Mouse (Mus musculus): ENCODE data around the gene Pip5k1b.
"Not testable (repeated sequence)": the region's sequence is repeated elsewhere in the genome, so short reads cannot be mapped to it uniquely, and the experiment has no call there.

Pip5k1b gene

DNA sequence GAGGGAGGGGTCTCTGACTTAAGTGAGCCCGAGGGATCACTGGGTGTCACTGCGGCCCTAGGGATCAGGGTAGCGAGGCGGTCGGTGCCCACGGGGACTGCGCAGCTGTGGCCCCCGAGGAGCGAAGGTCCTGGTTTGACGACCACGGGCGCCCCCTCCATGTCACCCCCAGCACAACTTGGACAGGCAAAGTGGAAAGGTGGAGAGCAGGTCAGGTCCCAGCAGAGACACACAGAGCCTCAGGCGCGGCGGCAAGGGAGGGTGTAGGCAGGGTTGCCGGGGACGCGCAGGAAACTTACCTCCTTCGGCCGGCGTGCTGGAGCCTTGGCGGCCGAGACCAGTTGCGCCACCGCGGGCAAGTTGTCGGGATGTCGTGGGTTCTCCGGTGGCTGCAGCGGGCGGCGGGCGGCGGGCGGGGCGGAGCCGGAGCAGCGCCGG is at the start of gene Pip5k1b:
Pip5k1b (minus strand) TSS at position 407 of the 438 bp plus-strand sequence.
- DNase-seq (ENCODE audit: low spot score): peak; percentile 39

DNA sequence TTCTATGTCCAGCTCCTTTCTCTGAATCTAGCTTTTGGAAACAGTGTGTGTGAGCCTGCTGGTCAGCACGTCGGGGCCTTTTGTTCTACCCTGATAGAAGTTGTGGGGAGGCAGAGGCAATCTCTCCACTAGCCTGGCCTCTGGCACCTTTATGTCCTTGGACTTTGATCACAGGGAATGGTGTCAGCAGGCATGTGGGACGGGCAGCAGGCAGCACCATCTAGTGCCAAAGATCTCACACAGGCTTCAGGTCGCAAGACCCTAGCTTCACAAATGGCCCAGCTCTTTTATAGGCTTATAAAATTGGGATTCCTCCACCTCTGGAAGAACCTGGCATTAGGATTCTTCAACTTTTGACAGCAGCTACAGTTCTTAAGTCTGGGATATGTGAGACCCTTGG is 48.4 kb upstream of the Pip5k1b start:
- no peak for DNase-seq (ENCODE audit: low spot score)

DNA sequence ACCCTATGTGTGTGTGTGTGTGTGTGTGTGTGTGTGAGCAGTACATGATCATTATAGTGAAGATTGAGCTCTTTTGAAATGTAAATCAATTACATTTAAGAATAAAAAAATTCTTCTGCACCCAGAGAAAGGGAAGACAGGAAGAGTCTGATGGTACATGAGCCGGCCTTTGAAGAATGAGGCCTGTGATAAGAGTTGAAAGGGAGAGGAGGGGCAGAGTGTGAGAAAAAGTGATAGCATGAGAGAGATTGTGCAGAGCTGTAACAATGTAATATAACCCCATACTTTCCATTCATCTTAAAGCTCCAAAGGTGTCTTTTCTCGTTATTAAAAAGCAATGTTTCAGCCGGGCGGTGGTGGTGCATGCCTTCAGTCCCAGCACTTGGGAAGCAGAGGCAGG is 47.8 kb upstream of the Pip5k1b start:
- DNase-seq (ENCODE audit: low spot score): no peak

DNA sequence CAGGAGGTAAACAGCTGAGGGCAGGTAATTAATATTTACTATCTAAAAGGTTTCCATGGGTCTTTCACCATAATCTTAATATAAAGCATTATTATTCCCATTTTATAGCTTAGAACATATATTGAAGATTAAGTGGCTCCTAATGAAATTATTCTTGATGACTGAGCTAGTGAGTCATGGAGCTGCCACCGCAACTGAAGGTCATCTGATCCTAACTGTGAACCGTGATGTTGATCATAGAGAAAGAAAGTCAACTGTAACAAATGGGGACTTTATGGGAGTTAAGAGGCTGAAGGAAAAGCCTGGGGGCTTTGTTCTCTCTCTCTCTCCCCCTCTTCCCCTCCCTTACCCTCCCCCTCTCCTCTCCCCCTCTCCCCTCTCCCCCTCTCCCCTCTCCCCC is 31.1 kb upstream of the Pip5k1b start:
- no peak for DNase-seq (ENCODE audit: low spot score)

DNA sequence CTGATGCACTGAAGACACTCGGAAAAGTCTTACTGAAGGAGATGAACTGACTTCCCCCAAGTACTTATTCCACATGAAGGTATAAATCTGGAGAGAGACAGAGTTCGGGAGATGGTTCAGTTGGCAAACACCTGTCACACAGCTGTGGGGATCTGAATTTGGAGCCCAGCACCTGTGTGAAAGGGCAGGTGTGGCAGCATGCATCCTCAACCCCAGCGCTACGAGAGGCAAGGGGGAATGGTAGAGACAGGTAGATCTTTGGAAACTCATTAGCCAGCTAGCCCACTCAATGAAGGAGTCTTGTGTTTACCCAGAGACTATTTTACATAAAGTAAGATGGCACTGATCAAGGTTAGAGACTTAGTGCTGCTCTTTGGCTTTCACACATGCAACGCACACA is 29.5 kb upstream of the Pip5k1b start:
- no peak for DNase-seq (ENCODE audit: low spot score)

DNA sequence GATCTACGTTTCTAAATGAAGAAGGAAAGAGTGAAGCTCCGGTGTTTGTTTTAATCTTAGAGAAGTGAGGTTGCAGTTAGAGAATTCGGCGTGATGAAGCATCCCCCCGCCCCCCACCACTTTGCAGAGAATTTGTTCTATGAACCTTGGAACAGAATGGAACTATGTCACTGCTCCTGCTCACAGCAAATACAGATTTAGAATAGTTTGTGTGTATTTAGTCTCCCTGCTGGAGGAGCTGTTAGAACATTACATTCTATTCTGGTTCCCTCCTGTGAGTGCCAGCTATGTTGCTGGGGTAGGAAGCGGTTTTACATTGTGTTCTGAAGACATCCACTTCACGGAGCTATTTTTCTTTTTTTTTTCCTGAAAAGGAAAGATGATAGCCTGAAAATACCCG is 28.3 kb upstream of the Pip5k1b start:
- DNase-seq (ENCODE audit: low spot score): no peak

DNA sequence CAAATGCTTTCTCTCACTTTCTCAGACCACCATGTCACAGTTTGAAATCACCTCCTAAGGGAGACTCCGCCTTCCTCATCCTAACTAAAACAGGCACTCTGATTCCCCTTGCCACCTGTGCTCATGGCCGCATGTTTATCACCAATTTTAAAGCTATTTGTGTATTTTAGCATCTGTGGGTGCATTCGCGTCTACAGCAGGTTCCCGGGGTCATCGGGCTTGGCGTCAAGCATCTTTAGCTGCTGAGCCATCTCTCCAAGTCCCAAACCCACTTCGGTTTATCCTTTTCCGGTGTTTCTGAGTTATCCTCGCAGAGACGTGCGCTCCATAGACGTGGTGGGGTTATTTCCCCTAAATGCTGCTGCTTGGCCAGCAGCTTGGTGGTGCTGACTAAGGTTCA is 20.5 kb upstream of the Pip5k1b start:
- no peak for DNase-seq (ENCODE audit: low spot score)

DNA sequence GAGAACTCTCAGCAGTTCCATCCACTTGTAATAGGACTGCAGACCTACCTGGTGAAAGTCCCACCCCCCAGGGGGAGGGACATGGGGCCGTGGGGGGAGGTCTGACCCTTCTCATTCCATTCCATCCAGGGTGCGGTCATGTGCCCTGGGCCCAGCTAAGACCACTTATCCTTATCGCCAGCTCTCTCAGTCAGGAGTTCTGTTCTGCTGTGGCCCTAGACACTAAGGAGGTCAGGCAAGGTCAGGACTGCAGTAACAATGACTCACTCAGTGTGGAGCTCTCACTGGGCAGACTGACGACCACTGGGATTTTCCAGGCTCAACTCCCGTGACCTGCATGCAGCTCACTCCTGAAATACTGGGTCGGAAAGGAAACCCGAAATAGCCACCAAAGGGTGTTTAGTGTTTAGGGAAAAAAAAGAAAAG is 16.1 kb upstream of the Pip5k1b start:
- no peak for DNase-seq (ENCODE audit: low spot score)

DNA sequence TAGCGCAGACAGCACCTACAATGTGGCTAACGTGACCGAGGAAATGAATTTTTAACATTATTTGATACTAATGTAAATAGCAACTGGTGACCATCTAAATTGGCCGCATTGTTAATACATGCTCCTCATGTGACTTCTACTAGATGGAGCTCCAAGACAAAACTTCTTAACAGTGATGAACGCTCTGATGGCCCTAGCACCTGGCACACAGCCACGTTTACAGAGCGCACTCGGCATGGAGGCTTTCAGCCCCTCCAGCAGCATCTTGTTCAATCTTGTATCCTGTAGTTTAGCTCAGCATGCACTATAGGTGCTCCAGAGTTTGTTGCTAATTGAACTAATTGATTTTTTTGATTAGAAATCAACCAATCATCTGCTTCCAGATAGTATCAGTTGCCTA is 15.3 kb upstream of the Pip5k1b start:
- DNase-seq (ENCODE audit: low spot score): no peak

DNA sequence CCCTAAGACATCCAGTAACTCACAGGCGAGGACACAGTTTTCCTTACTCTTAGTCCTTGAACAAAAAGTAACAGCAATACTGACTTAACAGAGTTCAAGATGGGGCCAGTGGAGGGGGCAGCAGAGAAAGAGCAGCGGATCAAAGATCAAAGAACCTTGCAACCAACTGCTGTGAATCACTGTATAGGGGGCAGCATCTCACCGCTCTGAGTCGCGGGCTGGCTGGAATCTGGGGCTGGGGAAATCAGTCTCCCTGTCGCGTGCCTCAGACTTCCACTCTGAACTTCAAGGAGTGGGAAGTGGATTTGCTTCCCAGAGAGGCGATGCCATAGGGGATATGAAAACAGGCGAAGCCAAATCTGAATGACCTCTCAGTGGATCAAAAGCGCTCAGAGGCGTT is 1.8 kb upstream of the Pip5k1b start:
- DNase-seq (ENCODE audit: low spot score): no peak

DNA sequence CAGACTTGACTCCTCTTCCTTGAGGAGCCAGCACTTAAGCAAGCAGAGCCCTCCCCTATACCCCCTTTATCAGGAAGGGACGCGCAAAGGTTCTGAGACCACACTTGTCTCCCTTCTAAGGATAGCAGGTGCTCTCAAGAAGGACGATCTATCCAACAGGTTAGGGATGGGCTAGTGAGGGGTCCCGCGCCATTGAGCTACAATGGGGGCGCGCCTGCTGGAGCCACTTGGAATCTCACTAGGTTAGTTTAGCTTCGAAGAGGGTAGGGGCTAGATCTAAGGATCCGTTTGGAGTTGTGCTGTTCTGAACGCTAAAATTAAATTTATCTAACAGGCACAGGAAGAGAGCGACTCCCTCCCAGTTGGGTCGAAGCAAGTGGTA is 904 bp upstream of the Pip5k1b start:
- DNase-seq (ENCODE audit: low spot score): peak; percentile 5

DNA sequence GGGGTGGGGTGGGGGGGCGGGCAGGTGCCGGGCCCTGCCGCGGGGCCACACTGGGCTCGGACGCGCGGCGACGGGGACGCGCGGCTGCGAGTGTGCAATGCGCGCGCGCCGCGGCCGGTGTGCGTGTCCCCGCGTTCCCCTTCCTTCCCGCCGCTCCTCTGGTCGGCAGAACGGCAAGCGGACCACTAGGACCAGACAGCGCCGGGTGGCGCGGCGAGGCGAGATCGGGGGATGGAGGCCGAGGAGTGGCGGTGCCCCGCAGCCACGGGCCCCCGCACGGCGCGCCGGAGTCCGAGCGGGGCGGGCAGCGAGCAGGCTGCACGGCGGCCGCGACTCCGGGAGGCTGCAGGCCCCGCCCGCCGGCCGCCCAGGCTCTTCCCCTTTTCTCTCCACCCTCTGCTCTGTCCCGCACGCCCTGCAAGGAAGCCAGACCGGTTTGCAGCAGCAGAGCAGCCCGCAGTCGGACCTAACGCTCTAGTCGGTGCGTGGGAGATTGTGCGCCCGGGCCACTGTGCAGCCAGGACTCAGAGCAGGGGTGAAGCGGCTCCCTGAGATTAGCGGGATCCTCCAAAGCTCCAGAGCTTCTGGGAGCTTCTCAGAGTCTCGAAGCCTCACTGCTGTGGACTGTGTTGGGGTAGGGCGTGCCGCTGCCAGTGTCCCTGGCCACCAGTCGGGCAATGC is 372 bp upstream of the Pip5k1b start:
- DNase-seq (ENCODE audit: low spot score): peak; percentile 59

DNA sequence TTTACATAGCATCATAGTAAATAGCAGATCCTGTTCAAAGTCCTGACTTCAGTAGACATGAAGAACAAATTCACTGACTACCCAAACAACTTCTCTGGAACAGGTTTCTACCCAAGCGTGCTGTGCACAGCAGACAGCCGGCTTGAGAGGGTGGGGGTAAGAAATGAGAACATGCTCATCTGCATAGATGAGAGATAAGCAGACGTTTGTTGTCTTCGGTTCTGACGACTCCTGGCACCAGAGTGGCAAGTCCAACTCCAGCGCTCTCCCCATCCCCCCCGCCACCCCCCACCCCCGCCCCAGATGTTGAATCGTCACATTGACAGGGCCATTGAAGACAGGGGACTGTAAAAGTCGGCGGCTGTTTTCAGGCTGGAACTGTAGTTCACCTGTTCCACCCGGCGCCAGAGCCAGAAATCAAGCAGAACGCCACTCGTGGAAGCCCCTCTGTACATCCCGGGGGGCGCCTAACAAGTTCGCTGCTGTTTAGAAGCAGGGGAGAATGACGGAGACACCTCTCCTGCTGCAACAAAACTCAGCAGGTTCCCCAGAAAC is 684 bp downstream of the Pip5k1b start:
- DNase-seq (ENCODE audit: low spot score): no peak

DNA sequence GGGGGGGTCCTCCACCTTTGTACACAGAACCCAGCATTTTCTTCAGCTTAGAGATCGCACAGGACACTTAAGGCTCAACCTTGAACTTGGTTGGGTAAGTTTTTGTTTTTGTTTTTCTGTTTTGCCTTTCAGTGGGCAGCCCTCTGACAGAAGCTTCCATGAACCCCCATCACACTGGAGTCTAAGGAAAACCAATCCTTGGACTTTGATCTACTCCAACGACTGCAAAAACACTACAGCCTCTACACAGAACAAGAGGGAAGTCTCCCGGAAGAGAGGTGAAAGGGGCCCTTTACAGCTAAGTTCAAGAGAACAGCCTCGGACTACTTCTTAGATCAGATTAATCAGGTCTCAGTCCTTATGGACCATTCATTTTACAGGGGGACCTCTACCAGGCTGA is 1.2 kb downstream of the Pip5k1b start:
- no peak for DNase-seq (ENCODE audit: low spot score)

DNA sequence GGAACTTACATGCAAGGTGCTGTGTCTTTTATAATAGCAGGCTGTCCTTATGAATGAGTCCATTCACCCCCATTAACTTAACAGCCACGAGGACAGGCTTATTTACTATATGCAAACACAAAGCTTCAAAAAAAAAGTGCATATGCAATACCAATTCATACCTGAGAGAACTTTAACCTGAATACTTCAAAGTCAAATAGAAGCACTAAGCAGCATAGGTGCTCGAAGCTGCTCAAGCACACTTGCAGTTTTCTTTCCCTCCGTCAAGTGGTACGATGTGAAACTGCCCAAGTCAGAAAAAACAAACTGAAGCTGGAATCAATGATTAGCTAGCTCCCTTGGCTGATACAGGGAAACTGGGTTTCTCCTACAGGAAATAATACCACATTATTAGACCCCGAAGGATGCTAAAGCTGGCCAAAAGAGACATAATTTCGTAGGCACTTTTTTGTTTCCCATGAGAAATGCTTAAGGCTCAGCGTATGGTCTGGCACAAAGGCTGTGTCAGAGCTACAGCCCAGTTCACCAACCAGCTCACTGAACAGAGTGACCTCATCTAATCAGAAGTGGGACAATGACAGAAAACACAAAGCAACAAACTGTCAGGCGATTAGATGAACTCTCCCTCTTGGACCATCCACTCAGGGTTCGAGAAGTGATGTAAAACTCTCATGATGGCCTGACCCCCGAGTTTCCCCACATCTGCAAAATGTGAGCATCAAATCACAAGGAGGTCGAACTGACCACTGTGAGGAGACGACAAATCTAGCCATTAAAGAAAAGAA is 2.2 kb downstream of the Pip5k1b start:
- DNase-seq (ENCODE audit: low spot score): no peak

DNA sequence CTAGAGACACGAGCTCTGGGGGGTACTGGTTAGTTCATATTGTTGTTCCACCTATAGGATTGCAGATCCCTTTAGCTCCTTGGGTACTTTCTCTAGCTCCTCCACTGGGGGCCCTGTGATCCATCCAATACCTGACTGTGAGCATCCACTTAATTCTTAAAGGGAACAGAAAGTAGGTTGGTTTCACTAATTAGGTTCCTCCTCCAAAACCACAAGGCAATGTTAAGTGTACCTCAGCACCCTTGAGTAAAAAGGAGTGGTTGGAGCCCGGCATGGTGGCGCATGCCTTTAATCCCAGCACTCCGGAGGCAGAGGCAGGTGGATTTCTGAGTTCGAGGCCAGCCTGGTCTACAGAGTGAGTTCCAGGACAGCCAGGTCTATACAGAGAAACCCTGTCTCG is 3.0 kb downstream of the Pip5k1b start:
- not testable (repeated sequence) for DNase-seq (ENCODE audit: low spot score)

DNA sequence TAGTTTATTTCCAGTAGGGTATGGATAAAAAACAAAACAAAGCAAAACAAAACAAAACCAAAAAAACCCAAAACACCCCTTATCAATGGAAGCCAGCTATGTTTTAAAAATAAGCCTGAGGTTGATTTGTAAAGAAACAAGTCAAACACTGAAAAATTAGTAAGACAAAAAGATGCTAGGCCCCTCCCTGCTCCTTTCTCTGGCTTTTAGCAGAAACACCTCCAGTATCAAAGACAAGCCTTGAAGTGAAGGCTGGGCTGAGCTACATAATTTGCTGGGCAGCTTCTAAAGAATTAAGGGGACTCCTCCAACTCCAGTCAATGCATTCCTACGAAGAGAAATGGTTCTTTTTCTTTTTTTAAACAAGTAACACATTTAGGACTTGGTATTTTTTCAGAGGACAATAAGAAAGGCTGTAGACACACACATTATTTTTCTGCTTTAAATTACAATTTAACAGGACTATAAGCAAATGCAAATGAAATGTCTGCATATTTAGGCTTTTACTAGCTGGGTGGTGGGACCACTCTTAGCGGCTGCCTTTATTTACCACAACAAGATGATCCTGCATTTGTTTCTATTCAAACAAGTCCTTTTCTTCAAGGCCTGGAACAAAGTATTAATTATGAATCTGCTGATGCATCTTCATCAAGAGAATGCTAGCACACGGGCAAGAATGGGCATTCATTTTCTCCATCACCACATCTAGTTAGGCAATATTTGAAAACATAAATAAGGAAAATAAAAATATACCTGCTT is 4.3 kb downstream of the Pip5k1b start:
- no peak for DNase-seq (ENCODE audit: low spot score)

DNA sequence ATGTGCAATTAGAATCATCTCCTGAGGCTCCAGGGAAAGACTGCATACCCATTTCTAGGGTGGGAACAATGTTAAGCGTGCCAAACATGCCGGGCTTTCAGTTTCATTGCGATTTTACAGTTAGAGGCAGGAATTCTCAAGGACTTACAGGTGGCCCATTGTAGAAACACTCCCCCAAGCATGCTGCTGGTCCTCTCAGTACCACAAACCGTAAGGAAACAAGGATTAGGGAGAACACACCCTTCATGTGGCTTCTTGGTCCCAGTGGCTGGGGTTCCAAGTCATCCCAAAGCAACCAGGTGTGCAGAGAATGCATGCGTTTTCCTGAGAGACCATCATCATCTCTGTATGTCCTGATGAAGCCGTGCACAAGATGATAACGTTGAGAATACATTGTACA is 4.9 kb downstream of the Pip5k1b start:
- no peak for DNase-seq (ENCODE audit: low spot score)

DNA sequence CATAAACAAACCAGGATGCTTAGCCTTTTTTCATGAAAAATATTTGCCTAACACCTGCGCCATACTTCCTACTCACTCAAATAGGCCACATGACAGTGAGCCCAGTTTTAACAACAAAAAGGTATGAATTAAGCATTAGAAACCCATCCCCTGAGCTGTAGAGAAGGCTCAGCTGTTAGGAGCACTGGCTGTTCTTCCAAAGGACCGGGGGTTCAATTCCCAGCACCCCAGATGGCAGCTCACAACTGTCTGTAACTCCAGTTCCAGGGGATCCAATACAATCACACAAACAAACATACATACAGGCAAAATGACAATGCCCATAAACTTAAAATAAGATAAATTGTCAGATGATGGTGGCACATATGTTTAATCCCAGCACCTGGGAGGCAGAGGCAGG is 5.7 kb downstream of the Pip5k1b start:
- DNase-seq (ENCODE audit: low spot score): no peak

DNA sequence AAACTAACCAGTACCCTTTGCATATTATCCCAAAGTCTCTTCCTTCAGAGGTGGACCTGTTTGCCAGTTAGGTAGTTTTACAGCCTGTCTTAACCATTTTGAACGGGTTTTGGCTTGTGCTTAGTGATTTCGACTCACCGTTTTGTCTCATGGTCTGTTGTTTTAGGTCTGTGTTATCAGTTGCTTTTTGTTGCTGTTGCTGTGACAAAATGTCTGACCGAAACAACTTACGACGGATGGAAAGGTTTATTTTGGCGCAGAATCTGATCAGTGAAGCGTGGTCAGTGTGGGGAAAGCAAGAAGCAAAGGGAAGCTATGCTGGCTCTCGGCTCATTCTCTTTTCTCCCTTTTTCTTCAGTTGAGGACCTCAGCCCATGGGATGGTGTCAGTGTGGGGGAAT is 7.3 kb downstream of the Pip5k1b start:
- no peak for DNase-seq (ENCODE audit: low spot score)

DNA sequence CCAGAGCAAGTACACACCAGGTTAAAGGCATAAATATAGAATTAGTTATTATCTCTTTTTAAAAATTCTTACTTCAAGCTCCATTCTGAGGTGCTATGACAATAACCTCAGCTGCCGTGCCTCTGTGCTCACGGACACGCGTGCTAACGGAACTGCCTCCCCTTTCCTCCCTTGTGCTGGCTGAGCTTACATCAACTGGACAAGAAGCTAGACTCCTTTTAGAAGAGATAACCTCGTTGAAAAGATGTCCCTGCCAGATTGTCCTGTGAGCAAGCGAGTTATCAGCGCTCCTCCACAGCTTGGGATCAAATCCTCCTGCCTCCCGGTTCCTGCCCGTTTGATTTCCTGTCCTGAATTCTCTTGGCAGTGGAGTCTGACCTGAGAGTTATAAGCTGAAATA is 9.5 kb downstream of the Pip5k1b start:
- no peak for DNase-seq (ENCODE audit: low spot score)
